Mouse (Mus musculus) myocyte (in vitro differentiated cells): ENCODE measurements around the gene Tnfrsf26.

Experiments
- CEBPB ChIP-seq: IDR thresholded peaks from 2 replicates; pipeline ENCODE4 v1.6.1; 2011; ENCODE audit warnings: mild to moderate bottlenecking, moderate library complexity; ENCODE audit not compliant: poor library complexity, insufficient read depth, severe bottlenecking
- E2F4 ChIP-seq: IDR thresholded peaks from one replicate; pipeline ENCODE4 v1.6.1; 2011; ENCODE audit warnings: mild to moderate bottlenecking, control low read depth, moderate library complexity; ENCODE audit not compliant: insufficient read depth
- MAX ChIP-seq: IDR thresholded peaks from one replicate; pipeline ENCODE4 v1.6.1; 2011; ENCODE audit warnings: low read depth, mild to moderate bottlenecking, control low read depth
- MYOD1 ChIP-seq, 3 experiments: IDR thresholded peaks; one replicate each; pipeline ENCODE4 v1.6.1; 2011; ENCODE audit warnings: control low read depth in 2 of 3, low read depth in 2 of 3, mild to moderate bottlenecking in 2 of 3, moderate library complexity in 1 of 3; ENCODE audit not compliant: insufficient read length in 2 of 3, control insufficient read depth in 1 of 3
- MYOG ChIP-seq, 3 experiments: IDR thresholded peaks; one replicate each; pipeline ENCODE4 v1.6.1; 2011; ENCODE audit warnings: control low read depth in 2 of 3, low read depth in 2 of 3, mild to moderate bottlenecking in 2 of 3; ENCODE audit not compliant: insufficient read length in 2 of 3, control insufficient read depth in 1 of 3, insufficient read depth in 1 of 3
- POLR2A ChIP-seq: IDR thresholded peaks from one replicate; pipeline ENCODE4 v1.6.1; 2011; ENCODE audit warnings: low read depth, mild to moderate bottlenecking, control low read depth, moderate library complexity; ENCODE audit not compliant: insufficient read length
- POLR2AphosphoS2 ChIP-seq: IDR thresholded peaks from one replicate; pipeline ENCODE4 v1.6.1; 2011; ENCODE audit warnings: low read depth, control low read depth; ENCODE audit not compliant: insufficient read length
- REST ChIP-seq: IDR thresholded peaks from one replicate; pipeline ENCODE4 v1.6.1; 2011; ENCODE audit warnings: mild to moderate bottlenecking, control low read depth, moderate library complexity; ENCODE audit not compliant: insufficient read depth, insufficient read length
- SRF ChIP-seq: IDR thresholded peaks from one replicate; pipeline ENCODE4 v1.6.1; 2011; ENCODE audit warnings: low read depth; ENCODE audit not compliant: control insufficient read depth, insufficient read length
- TCF12 ChIP-seq: IDR thresholded peaks from one replicate; pipeline ENCODE4 v1.6.1; 2011; ENCODE audit warnings: mild to moderate bottlenecking, control low read depth; ENCODE audit not compliant: poor library complexity, insufficient read depth, severe bottlenecking
- TCF3 ChIP-seq: IDR thresholded peaks from one replicate; pipeline ENCODE4 v1.6.1; 2011; ENCODE audit warnings: low read depth, control low read depth; ENCODE audit not compliant: insufficient read length
- USF1 ChIP-seq: IDR thresholded peaks from one replicate; pipeline ENCODE4 v1.6.1; 2011; ENCODE audit warnings: low read depth, mild to moderate bottlenecking, control low read depth, moderate library complexity

DNA sequence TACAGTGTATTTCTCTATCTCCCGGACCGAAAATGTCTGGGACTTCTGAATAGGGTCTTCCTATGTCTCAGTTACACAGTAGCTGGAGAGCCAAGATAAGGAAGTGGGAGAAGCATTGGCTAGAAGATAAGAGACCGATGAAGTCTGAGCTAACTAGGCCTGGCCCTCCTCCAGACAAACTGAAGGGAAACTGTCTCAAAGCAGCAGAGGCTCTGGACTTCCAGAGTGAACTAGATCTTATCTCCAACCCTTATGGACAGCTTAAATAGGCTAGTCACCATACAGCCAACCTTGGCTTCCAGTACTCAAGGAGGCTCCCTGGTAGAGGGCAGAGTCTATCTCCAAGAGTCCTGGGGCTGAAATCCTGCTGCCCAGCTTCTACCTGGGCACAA lies 62.9 kb downstream of the Tnfrsf26 start:
- TF ChIP-seq POLR2A (no peak), POLR2AphosphoS2 (no peak), TCF12 (no peak), USF1 (no peak), CEBPB (no peak), TCF3 (no peak), E2F4 (no peak), MAX (no peak), MYOD1 (IDR thresholded peaks at IDR 0.05; ENCODE audit: control insufficient read depth in 1 of 3, insufficient read length in 2 of 3, low read depth in 2 of 3) (no peak), SRF (no peak), MYOG (IDR thresholded peaks at IDR 0.05; ENCODE audit: control insufficient read depth in 1 of 3, insufficient read depth in 1 of 3, insufficient read length in 2 of 3, low read depth in 2 of 3) (no peak), REST (no peak)
